Mouse (Mus musculus): ENCODE measurements around the gene Fhit.

The Fhit gene

GRCm38 (mm10) chr14:9620902-9621540 is 1540.8 kb downstream of the Fhit start:
- DNase-seq (ENCODE audit: extremely low spot score, low read depth, low spot score), result no peak

- DNase-seq (ENCODE audit: extremely low spot score, low read depth, low spot score), result no peak
Observed at GRCm38 (mm10) chr14:9619840-9620239, 1542.0 kb downstream of the Fhit start.

GRCm38 (mm10) chr14:9613126-9613525 is 1548.7 kb downstream of the Fhit start:
- no peak for DNase-seq (ENCODE audit: extremely low spot score, low read depth, low spot score)

- no peak for DNase-seq (ENCODE audit: extremely low spot score, low read depth, low spot score)
Observed at GRCm38 (mm10) chr14:9609120-9609519, 1552.7 kb downstream of the Fhit start.

GRCm38 (mm10) chr14:9606584-9607377 is 1555.1 kb downstream of the Fhit start:
- DNase-seq (ENCODE audit: extremely low spot score, low read depth, low spot score), result no peak

GRCm38 (mm10) chr14:9600271-9600670 is 1561.6 kb downstream of the Fhit start:
- no peak for DNase-seq (ENCODE audit: extremely low spot score, low read depth, low spot score)

- no peak for DNase-seq (ENCODE audit: extremely low spot score, low read depth, low spot score)
Observed at GRCm38 (mm10) chr14:9597460-9597977, 1564.3 kb downstream of the Fhit start.

- no peak for DNase-seq (ENCODE audit: extremely low spot score, low read depth, low spot score)
Observed at GRCm38 (mm10) chr14:9589121-9589520, 1572.7 kb downstream of the Fhit start.

- no peak for DNase-seq (ENCODE audit: extremely low spot score, low read depth, low spot score)
Observed at GRCm38 (mm10) chr14:9587900-9588299, 1573.9 kb downstream of the Fhit start.

GRCm38 (mm10) chr14:9583227-9584155 is 1578.3 kb downstream of the Fhit start:
- no peak for DNase-seq (ENCODE audit: extremely low spot score, low read depth, low spot score)

- DNase-seq (ENCODE audit: extremely low spot score, low read depth, low spot score), result no peak
Observed at GRCm38 (mm10) chr14:9556333-9556732, 1605.5 kb downstream of the Fhit start.

GRCm38 (mm10) chr14:9555807-9556206 is 1606.0 kb downstream of the Fhit start:
- DNase-seq (ENCODE audit: extremely low spot score, low read depth, low spot score), result no peak

GRCm38 (mm10) chr14:9552149-9552548 is 1609.7 kb downstream of the Fhit start:
- DNase-seq (ENCODE audit: extremely low spot score, low read depth, low spot score), result no peak

- no peak for DNase-seq (ENCODE audit: extremely low spot score, low read depth, low spot score)
Observed at GRCm38 (mm10) chr14:9547952-9548351, 1613.9 kb downstream of the Fhit start.

- DNase-seq (ENCODE audit: extremely low spot score, low read depth, low spot score), result no peak
Observed at GRCm38 (mm10) chr14:9544364-9544763, 1617.5 kb downstream of the Fhit start.

GRCm38 (mm10) chr14:9535491-9535890 is 1626.3 kb downstream of the Fhit start:
- no peak for DNase-seq (ENCODE audit: extremely low spot score, low read depth, low spot score)

- no peak for DNase-seq (ENCODE audit: extremely low spot score, low read depth, low spot score)
Observed at GRCm38 (mm10) chr14:9529247-9529646, 1632.6 kb downstream of the Fhit start.

- DNase-seq (ENCODE audit: extremely low spot score, low read depth, low spot score), result no peak
Observed at GRCm38 (mm10) chr14:9526136-9526535, 1635.7 kb downstream of the Fhit start.

GRCm38 (mm10) chr14:9517651-9518050 is 1644.2 kb downstream of the Fhit start:
- no peak for DNase-seq (ENCODE audit: extremely low spot score, low read depth, low spot score)

GRCm38 (mm10) chr14:9509678-9510077 is 1652.2 kb downstream of the Fhit start:
- no peak for DNase-seq (ENCODE audit: extremely low spot score, low read depth, low spot score)

All from hindlimb bud, embryonic 11.5 days (tissue).